Mouse (Mus musculus): Measurements from ENCODE around the gene Atp6v1g1. TPM values are rescaled to one million over a fixed set of nuclear protein-coding genes. Genes with fewer than 3 reads are reported as not detected.
A peak's percentile ranks its signal among the peaks of the same experiment; 100 is the strongest.

Gene Atp6v1g1
- polyA plus RNA-seq, 1 experiment from 2014 or later: 227 TPM

- H3K9me3 ChIP-seq: no peaks in the 10 kb centered on the region
- H3K4me1 ChIP-seq: no peaks in the 10 kb centered on the region
- no peaks in the 10 kb centered on the region for H3K36me3 ChIP-seq
- H3K4me3 ChIP-seq: no peak overlapping the region
- H3K27ac ChIP-seq: no peak overlapping the region
- no peak for DNase-seq (ENCODE audit: low spot score)
- no peaks in the 10 kb centered on the region for H3K27me3 ChIP-seq (ENCODE audit: insufficient read depth, poor library complexity, severe bottlenecking)
- 81% methylated on average over 2 of the region's 2 CpGs for WGBS
Observed at GRCm38 (mm10) chr4:63521813-63522419, 22.7 kb upstream of the Atp6v1g1 start.

DNA sequence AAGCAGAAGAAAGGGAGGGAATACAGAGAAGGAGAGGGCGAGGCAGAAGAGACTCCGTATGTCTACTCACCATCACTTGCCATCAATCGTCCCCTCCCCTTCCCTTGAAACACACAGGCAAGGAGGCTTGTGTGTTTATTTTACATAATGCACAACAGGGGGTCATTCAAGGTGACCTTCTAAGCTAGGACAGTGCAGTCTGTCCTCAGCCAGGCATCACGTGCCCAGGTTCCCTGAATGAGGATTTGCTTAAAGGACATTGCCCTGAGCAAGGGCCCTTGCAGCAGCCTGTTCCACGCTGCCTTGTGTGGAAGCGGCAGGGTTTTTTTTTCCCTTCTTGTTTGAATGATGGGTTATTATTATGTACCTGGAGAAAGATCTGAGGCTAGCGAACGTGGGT lies 19.1 kb upstream of the Atp6v1g1 start:
- Histone ChIP-seq H3K4me3 (no peak overlapping the region), H3K27ac (no peak overlapping the region)
- WGBS: 82% methylated on average over 8 of the region's 8 CpGs

DNA sequence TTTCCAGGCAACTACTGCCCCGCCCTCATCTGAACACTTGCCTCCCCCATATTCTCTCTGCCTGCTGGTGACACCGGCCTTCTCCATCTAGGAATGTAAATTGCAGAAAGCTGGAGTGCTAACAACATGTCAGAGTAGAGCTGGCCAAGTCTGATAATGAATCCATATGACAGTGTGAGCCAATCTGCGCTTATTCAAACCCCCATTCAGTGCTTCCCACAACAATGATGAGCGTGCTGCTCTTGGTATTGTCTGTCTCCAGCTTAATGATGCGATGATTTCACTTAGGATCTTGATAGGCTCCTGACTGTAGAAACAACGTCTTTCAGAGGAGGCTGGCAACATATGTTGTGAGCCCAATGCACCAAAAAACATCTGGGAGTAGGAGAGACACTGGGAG lies 15.6 kb upstream of the Atp6v1g1 start:
- H3K4me3 ChIP-seq: no peak overlapping the region
- H3K36me3 ChIP-seq: no peaks in the 10 kb centered on the region
- H3K27me3 ChIP-seq (ENCODE audit: insufficient read depth, poor library complexity, severe bottlenecking): peaks cover 6% of the 10 kb centered on the region; the same call in 1 of the 2 replicates
- WGBS: 74% methylated on average over 6 of the region's 6 CpGs
- no peaks in the 10 kb centered on the region for H3K4me1 ChIP-seq
- no peak overlapping the region for H3K27ac ChIP-seq
- DNase-seq (ENCODE audit: low spot score): no peak
- no peaks in the 10 kb centered on the region for H3K9me3 ChIP-seq

More for the DNA sequence above, 19.1 kb upstream of the Atp6v1g1 start:
- H3K9me3 ChIP-seq: no peaks in the 10 kb centered on the region
- no peak for DNase-seq (ENCODE audit: low spot score)
- H3K4me1 ChIP-seq: no peaks in the 10 kb centered on the region
- no peaks in the 10 kb centered on the region for H3K36me3 ChIP-seq
- no peaks in the 10 kb centered on the region for H3K27me3 ChIP-seq (ENCODE audit: insufficient read depth, poor library complexity, severe bottlenecking)

GRCm38 (mm10) chr4:63530409-63530808 lies 14.2 kb upstream of the Atp6v1g1 start:
- H3K4me1 ChIP-seq: no peaks in the 10 kb centered on the region
- no peaks in the 10 kb centered on the region for H3K36me3 ChIP-seq
- peaks cover 10% of the 10 kb centered on the region; the same call in 1 of the 2 replicates for H3K27me3 ChIP-seq (ENCODE audit: insufficient read depth, poor library complexity, severe bottlenecking)
- 80% methylated on average over 7 of the region's 7 CpGs for WGBS
- no peak overlapping the region for H3K27ac ChIP-seq
- no peaks in the 10 kb centered on the region for H3K9me3 ChIP-seq
- no peak overlapping the region for H3K4me3 ChIP-seq
- DNase-seq (ENCODE audit: low spot score): no peak

GRCm38 (mm10) chr4:63537602-63538001 lies 7.0 kb upstream of the Atp6v1g1 start:
- Histone ChIP-seq H3K9me3 (no peaks in the 10 kb centered on the region), H3K36me3 (no peaks in the 10 kb centered on the region), H3K27ac (no peak overlapping the region), H3K4me3 (no peak overlapping the region), H3K27me3 (ENCODE audit: insufficient read depth, poor library complexity, severe bottlenecking) (peaks cover 9% of the 10 kb centered on the region; the same call in 1 of the 2 replicates), H3K4me1 (peaks cover 10% of the 10 kb centered on the region)
- no peak for DNase-seq (ENCODE audit: low spot score)
- WGBS: 83% methylated on average over 4 of the region's 4 CpGs

- no peak for DNase-seq (ENCODE audit: low spot score)
- Histone ChIP-seq H3K9me3 (no peaks in the 10 kb centered on the region), H3K4me1 (peaks cover 38% of the 10 kb centered on the region), H3K36me3 (no peaks in the 10 kb centered on the region), H3K4me3 (no peak overlapping the region), H3K27me3 (ENCODE audit: insufficient read depth, poor library complexity, severe bottlenecking) (no peaks in the 10 kb centered on the region), H3K27ac (no peak overlapping the region)
- 31% methylated on average over 2 of the region's 2 CpGs for WGBS
Observed at GRCm38 (mm10) chr4:63542209-63542608, 2.4 kb upstream of the Atp6v1g1 start.

DNA sequence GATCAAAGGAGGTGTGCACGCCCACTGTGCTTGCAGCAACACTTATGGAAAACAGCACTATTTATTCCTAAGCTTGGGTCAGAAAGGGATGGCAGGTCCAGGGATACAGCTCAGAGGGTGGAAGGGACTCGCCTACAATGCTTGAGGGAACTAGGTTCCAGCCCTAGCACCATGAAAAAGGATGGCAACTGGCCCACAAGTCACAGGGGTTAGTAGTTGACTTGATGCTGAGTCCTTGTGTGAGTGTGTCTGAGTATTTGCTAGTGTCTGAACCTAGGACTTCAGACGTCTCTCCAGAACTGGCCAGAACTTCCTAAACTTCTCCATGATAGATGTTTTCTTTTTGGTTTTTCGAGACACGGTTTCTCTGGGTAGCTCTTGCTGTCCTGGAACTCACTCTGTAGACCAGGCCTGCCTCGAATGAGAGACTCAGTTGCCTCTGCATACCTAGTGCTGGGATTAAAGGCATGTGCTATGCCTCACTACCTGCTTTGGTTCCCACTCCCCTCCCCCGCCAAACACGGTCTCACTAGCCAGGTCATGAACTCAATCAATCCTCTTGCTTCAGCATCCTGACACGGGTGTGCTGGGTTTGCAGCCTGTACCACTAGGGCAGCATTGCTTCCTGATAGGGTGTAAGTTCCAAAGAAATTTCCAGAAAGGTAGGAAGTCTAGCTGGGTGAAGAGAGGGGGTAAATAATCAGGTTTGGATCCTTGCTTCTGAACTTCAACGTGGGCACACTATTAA lies 652 bp upstream of the Atp6v1g1 start:
- no peaks in the 10 kb centered on the region for H3K27me3 ChIP-seq (ENCODE audit: insufficient read depth, poor library complexity, severe bottlenecking)
- peak overlapping the region; percentile 87 for H3K4me3 ChIP-seq
- peaks cover 11% of the 10 kb centered on the region for H3K36me3 ChIP-seq
- peak overlapping the region; percentile 96 for H3K27ac ChIP-seq
- no peaks in the 10 kb centered on the region for H3K9me3 ChIP-seq
- WGBS: 62% methylated on average over 10 of the region's 10 CpGs
- H3K4me1 ChIP-seq: peaks cover 42% of the 10 kb centered on the region
- no peak for DNase-seq (ENCODE audit: low spot score)

DNA sequence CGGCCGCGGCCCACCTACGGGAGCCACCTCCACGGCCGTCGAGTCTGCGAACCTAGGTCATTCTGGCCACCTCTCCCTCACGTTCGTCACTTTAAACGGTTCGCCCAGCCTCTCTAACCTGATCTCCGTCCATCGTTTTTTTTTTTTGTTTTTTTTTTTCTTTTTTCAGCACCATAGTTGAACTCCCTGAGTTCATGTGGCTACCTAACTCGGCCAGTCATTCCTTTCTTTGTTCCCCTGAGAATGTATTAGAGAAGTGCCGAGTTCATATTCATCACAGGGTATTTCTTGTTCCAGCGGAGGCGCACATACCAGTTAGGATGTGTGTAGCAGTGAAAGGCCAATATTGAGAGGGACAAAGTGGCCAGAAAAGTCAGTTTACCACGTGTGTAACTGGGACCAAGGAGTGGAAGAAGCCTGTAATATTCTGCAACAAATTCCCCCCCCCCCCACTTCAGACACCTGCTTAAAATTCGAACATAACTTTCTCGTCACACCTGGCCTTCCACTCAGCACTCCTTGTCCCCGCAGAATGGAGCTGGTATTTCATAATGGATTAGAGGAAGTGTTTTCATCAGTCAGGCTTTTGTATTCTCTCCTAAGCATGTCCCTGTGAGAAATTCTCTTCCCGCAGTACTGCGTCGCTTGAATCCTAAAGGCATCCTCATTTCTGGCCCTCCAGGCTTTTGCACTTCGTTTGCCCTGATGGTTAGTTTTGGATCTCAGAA lies 823 bp downstream of the Atp6v1g1 start:
- Histone ChIP-seq H3K27ac (peak overlapping the region; percentile 96), H3K27me3 (ENCODE audit: insufficient read depth, poor library complexity, severe bottlenecking) (no peaks in the 10 kb centered on the region), H3K36me3 (peaks cover 20% of the 10 kb centered on the region), H3K4me1 (peaks cover 42% of the 10 kb centered on the region), H3K4me3 (peak overlapping the region; percentile 87), H3K9me3 (no peaks in the 10 kb centered on the region)
- WGBS: 23% methylated on average over 26 of the region's 26 CpGs
- DNase-seq (ENCODE audit: low spot score): no peak

DNA sequence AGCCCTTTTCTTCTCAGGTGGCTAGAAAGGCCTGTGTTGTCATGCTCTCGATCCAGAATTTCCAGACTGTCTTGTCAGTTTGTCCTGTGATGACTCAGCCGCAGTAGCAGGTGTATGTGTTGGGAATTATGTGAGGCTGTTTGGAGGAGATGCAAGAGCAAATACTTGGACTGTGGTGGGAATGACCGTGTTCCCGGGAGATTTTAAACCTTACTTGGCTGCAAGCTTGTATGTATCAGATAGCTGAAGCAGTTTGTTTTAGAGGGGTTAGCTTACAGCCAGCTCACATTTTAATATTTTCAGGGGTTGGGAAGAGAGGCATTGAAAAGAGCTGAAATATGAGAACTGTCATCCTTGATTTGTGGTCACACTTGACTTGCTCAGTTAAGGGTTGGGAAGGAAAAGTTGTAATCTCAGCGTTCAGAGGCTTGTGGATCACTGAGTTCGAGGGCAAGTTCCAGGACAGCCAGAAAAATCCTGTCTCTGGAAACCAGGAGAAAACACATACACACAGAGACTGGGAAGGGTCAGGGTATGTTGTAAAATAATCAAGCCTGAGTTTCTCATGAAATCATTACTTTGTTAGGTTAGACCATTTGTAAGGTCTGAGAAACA lies 2.0 kb downstream of the Atp6v1g1 start:
- Histone ChIP-seq H3K27ac (no peak overlapping the region), H3K4me3 (0 out of 2 replicates have a peak overlapping the region, but pooled peaks have one; percentile 87), H3K36me3 (peaks cover 31% of the 10 kb centered on the region), H3K4me1 (peaks cover 42% of the 10 kb centered on the region), H3K27me3 (ENCODE audit: insufficient read depth, poor library complexity, severe bottlenecking) (no peaks in the 10 kb centered on the region), H3K9me3 (no peaks in the 10 kb centered on the region)
- DNase-seq (ENCODE audit: low spot score): no peak
- WGBS: 85% methylated on average over 6 of the region's 6 CpGs

GRCm38 (mm10) chr4:63547799-63548198 lies 3.2 kb downstream of the Atp6v1g1 start:
- Histone ChIP-seq H3K9me3 (no peaks in the 10 kb centered on the region), H3K36me3 (peaks cover 43% of the 10 kb centered on the region), H3K27ac (no peak overlapping the region), H3K4me1 (peaks cover 30% of the 10 kb centered on the region), H3K4me3 (no peak overlapping the region), H3K27me3 (ENCODE audit: insufficient read depth, poor library complexity, severe bottlenecking) (no peaks in the 10 kb centered on the region)
- DNase-seq (ENCODE audit: low spot score): no peak
- WGBS: 79% methylated on average over 1 of the region's 1 CpGs

GRCm38 (mm10) chr4:63548491-63548890 lies 3.9 kb downstream of the Atp6v1g1 start:
- Histone ChIP-seq H3K4me3 (no peak overlapping the region), H3K9me3 (no peaks in the 10 kb centered on the region), H3K4me1 (peaks cover 29% of the 10 kb centered on the region), H3K27ac (no peak overlapping the region), H3K36me3 (peaks cover 48% of the 10 kb centered on the region), H3K27me3 (ENCODE audit: insufficient read depth, poor library complexity, severe bottlenecking) (no peaks in the 10 kb centered on the region)
- DNase-seq (ENCODE audit: low spot score): no peak
- 86% methylated on average over 3 of the region's 3 CpGs for WGBS

- DNase-seq (ENCODE audit: low spot score): no peak
- Histone ChIP-seq H3K9me3 (no peaks in the 10 kb centered on the region), H3K27me3 (ENCODE audit: insufficient read depth, poor library complexity, severe bottlenecking) (no peaks in the 10 kb centered on the region), H3K4me3 (no peak overlapping the region), H3K27ac (no peak overlapping the region), H3K4me1 (peaks cover 16% of the 10 kb centered on the region), H3K36me3 (peaks cover 49% of the 10 kb centered on the region)
- 88% methylated on average over 3 of the region's 3 CpGs for WGBS
Observed at GRCm38 (mm10) chr4:63550908-63551307, 6.3 kb downstream of the Atp6v1g1 start.

DNA sequence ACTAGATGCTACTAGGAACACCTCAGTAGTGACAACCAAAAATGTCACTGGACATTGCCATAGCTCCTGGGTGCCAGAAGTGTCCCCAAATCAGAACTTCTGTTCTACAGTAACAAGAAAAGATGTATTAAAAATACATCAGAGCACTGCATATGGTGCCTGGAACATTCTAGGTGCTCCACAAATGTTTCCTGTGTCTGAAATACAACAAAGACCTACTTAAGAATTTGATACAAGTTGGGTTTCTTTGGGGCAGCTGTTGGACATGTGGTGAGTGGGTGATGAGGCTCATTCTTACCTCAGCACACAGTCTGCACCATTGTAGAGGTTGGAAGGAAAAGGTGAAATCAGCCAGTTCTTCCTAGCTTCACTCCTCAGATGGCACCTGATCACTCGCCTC lies 8.3 kb downstream of the Atp6v1g1 start:
- Histone ChIP-seq H3K9me3 (no peaks in the 10 kb centered on the region), H3K27me3 (ENCODE audit: insufficient read depth, poor library complexity, severe bottlenecking) (no peaks in the 10 kb centered on the region), H3K27ac (no peak overlapping the region), H3K4me3 (no peak overlapping the region), H3K4me1 (peaks cover 16% of the 10 kb centered on the region), H3K36me3 (peaks cover 48% of the 10 kb centered on the region)
- no peak for DNase-seq (ENCODE audit: low spot score)
- WGBS: 82% methylated on average over 1 of the region's 1 CpGs

All from heart, embryonic 10.5 days (tissue).